Mouse (Mus musculus): ENCODE results near the gene Cacna1e.

The Cacna1e gene

DNA sequence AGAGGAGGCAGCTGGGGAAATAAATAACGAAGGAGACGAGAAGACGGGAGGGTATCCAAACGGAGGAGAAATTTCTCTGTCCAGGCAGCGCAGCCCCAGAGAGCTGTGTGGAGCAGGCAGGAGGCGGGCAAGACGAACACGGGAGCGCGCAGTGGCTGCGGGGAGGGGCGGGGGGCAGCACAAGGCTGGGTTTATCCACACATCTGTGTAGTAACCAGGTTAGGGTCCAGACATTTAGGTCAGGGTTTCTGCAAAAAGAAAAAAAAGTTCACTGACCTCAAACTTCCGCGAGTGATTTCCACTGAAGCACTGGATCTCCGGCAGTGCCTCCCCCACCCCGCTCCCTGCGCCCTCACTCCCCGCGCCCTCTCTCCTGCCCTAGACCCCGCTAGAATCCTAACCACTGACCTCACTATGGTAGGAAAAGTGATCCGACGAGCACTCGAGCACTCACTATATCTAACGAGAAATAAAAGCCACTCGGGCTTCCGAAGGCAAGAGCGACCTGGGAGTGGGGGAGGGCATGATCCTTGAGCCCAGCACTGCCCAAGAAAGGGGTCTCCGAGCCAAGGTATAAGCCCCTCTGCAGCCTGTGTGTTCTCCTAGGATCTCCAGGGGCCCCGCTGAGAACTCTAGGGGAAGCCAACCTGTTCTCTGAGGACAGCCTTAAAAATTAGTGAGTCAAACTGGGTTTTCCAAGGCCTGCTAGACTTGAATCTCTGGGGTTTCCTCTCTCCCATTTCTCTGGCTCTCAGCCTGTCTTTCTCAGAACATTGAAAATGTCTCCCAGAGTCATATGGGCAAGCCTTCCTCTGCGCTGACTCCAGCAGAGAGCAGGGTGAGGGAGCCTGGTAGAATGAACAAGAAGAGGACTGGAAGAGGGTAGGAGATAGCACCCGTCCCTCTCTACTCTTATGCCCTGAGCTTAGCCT lies at the start of gene Cacna1e:
TSS of gene Cacna1e (minus strand) at position 227 of the 932 bp plus-strand sequence.
- no peak for DNase-seq (ENCODE audit: low spot score in 2 of 2)

- peak in 1 of 2 experiments; percentile 36 for DNase-seq (ENCODE audit: low spot score in 2 of 2)
Measured at GRCm38 (mm10) chr1:154918406-154918805, 34.1 kb upstream of the Cacna1e start.

DNA sequence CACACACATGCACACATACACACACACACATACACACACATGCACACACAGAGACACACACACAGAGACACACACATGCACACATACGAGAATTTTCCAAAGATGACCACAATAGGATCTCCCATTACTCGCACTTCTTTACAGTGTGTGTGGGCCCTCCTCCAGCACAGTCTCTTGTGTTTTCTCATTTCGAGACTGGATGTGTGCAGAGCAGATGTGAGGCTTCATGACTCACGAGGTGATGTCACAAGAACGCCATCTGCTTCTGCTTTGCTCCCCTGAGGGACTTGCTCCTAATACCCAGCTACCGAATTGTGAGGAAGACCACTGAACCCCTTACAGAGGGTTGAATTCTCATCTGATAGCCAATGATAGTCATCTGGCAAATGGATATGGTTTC lies 33.1 kb upstream of the Cacna1e start:
- no peak for DNase-seq (ENCODE audit: low spot score in 2 of 2)

GRCm38 (mm10) chr1:154909554-154909953 lies 25.3 kb upstream of the Cacna1e start:
- DNase-seq (ENCODE audit: low spot score in 2 of 2) = no peak

- no peak for DNase-seq (ENCODE audit: low spot score in 2 of 2)
Measured at GRCm38 (mm10) chr1:154897390-154897789, 13.1 kb upstream of the Cacna1e start.

- no peak for DNase-seq (ENCODE audit: low spot score in 2 of 2)
Measured at GRCm38 (mm10) chr1:154890244-154890643, 5.9 kb upstream of the Cacna1e start.

GRCm38 (mm10) chr1:154888495-154888894 lies 4.2 kb upstream of the Cacna1e start:
- no peak for DNase-seq (ENCODE audit: low spot score in 2 of 2)

- no peak for DNase-seq (ENCODE audit: low spot score in 2 of 2)
Measured at GRCm38 (mm10) chr1:154888018-154888417, 3.7 kb upstream of the Cacna1e start.

GRCm38 (mm10) chr1:154887546-154887945 lies 3.2 kb upstream of the Cacna1e start:
- no peak for DNase-seq (ENCODE audit: low spot score in 2 of 2)

GRCm38 (mm10) chr1:154886611-154887010 lies 2.3 kb upstream of the Cacna1e start:
- DNase-seq (ENCODE audit: low spot score in 2 of 2) = no peak

DNA sequence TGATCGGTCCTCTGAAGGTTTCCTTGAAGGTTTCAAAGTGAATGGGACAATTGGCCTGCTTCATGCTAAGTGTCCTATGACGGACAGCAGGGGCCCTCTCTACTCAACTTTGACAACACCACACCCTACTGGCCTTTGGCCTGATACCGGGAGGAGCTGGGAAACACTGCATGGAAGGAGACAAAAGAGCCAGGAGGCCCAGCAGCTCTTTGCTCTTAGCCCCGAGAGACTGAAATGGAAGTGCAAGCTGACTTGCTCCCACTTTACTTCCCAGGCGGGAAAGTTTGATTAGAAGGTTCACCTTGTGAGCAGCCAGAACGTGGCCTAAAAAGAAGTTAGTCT lies 877 bp upstream of the Cacna1e start:
- DNase-seq (ENCODE audit: low spot score in 2 of 2) = no peak

GRCm38 (mm10) chr1:154883596-154884191 lies 607 bp downstream of the Cacna1e start:
- no peak for DNase-seq (ENCODE audit: low spot score in 2 of 2)

GRCm38 (mm10) chr1:154865981-154866380 lies 18.3 kb downstream of the Cacna1e start:
- no peak for DNase-seq (ENCODE audit: low spot score in 2 of 2)

GRCm38 (mm10) chr1:154861416-154861815 lies 22.9 kb downstream of the Cacna1e start:
- DNase-seq (ENCODE audit: low spot score in 2 of 2) = no peak

DNA sequence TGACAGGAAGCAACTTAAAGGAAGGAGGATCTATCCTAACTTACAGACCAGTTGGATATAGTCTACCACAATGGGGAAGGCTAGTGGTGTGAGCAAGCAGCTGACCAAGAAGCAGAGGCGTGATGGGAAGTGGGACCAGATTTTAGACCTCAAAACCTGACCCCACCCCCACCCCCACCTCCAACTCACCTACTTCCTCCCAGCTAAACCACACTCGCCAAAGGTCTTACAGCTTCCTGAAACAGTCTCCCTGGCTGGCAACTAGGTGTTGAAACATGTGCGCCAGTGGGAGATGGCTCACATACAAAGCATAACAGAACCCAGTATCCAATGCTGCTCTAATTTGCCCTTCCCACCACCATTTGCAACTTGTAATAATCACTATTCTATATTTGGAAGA lies 29.7 kb downstream of the Cacna1e start:
- no peak for DNase-seq (ENCODE audit: low spot score in 2 of 2)

DNA sequence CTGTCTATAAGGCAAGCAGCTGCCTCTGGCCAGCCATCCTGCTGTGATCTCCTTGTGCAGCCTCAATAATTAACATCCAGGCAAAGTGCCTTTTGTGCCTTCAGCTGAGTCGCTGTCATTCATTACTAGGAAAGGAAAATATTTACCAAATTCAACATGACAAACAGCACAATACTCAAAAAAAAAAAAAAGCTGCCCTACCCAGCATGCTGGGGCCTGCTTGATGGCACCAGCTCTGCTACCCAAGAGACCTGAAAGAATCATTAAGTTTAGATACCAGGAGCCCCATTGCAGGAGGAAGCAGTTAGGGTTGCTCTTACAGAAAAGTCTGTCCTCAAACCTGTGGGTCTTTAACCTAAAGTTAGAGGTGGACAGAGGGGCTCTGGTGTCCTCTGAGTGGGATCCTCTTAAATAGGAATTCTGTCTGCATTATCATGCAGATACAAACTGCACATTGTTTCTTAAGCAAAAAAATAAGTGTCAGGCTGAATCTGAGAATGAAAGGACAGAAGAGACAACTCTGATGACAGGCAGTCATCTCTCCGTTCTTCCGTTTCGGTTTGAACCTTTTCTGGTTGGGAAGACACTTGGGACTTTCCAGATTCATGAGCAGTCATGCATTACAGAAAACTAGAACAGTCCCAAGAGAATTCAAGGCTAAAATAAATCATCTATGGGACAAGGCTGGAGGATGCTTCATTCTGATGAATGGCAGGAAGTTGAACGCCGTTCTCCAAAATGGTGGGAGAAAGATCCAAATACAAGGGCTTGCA lies 33.6 kb downstream of the Cacna1e start:
- no peak for DNase-seq (ENCODE audit: low spot score in 2 of 2)

DNA sequence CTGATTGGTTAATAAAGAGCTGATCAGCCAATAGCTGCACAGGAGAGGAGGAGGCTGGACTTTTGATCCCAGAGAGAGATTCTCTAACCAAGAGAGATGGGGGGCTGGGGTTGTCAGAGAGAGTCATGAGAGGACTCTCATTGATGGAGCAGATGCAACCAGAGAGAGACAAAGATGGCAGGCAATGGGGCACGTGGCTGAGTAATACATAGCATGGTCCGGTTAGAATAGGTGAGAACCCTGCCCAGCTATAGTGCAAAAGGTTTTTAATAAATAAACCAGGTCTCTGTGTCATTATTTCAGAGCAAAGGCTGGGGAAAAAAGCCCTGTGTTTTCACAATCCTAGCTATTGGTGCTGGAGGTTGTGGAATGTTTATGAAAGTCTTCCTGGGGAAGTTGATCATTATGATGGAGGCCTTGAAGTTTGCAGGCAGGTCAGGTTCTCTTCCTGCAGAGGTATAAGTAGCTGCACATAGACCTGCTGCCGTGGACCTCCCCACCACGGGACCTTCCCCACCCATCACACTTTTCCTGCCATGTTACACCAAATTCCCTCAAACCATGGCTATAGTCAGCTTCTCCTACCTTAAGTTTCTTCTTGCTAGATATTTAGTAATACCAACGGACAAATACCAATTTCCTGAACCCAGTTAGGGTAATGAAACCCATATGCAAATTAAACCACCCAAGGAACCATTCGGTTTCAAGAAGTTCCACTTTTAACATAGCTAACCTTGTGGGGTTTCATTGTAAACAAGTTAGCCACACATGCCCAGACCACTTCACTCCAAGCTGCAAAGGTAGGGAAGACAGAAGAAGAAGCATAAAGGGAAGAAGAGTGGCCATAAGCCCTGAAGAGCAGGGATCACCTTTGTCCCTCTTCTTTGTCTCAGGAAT lies 35.4 kb downstream of the Cacna1e start:
- no peak for DNase-seq (ENCODE audit: low spot score in 2 of 2)

- DNase-seq (ENCODE audit: low spot score in 2 of 2) = peak in 1 of 2 experiments; percentile 53
Measured at GRCm38 (mm10) chr1:154846900-154847299, 37.4 kb downstream of the Cacna1e start.

DNA sequence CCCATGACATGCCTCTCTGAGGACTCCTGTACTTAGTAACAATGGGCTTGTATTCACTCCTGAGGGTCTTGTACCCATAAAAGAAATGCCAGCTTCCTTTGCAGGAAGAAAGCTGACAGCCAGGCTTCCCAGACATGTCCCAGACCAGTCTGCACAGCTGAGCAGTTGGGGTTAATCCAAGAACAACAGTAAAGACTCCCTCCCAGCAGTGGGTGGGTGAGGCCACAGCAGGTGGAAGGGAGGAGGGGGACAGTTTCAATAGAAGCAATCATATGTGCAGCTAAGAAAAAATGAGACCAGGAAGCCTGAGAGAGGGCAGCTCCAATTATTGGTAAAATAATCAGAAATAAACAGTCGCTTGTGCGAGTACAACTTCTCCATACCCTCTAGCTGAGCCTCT lies 40.9 kb downstream of the Cacna1e start:
- no peak for DNase-seq (ENCODE audit: low spot score in 2 of 2)

DNA sequence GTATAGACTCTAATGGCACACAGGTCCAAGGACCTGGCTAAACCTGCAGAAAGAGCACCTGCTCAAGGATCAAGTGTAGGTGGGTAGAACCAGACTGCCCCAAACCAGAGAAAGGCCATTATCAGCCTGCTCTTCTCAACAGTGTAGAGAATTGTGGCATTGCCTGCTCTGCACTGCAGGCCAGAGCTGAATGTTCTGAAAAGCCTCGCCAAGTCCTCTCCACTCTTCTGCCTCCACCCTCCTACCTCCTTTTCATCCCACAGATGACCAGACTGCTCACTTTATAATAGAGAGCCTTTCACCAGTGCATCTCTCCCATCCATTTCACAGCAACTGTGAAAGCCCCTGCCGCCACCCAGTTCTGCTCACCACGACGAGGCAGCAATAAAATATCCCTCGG lies 42.0 kb downstream of the Cacna1e start:
- no peak for DNase-seq (ENCODE audit: low spot score in 2 of 2)

DNA sequence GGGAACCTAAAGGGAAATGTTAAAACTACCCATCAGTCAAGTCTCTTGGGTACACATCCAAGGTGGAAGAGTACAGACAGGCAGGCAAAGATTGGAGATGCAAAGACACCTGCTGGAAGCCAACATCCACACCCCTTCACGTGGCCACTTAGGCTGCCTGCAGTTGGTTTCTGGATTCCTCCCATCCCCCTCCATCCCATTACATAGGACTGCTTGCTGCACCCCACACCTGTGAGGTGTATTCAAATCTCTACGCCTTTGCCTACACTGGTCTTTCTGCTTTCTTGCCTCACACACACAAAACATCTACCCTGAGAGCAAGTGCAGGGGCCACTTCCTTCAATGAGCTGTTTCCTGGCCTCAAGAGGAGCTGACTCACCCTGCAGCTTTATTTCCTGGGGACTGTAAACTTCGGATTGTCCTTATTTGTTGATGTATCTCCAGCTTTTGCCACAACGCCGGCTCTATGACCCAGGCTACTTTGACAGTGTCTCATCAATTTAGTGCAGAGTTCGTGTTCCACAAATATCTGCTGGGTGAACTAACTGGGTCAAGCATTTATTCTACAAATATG lies 43.2 kb downstream of the Cacna1e start:
- no peak for DNase-seq (ENCODE audit: low spot score in 2 of 2)
